Mouse (Mus musculus) heart, adult 2 months (tissue): Measurements from ENCODE around the gene Mob1b. TPM values are rescaled to one million over a fixed set of nuclear protein-coding genes. Genes with fewer than 3 reads are reported as not detected.

Experiments
- DNase-seq, 2 experiments: peaks; one replicate each; pipeline ENCODE4 v3.0.0; 2021
- H3K27ac ChIP-seq: fragments of 200-600 bp; 2 replicates; pipeline ENCODE4 v1.8.1; 2022
- H3K27me3 ChIP-seq: fragments of 200-500 bp; 2 replicates; pipeline ENCODE4 v1.6.1; 2012; ENCODE audit warnings: mild to moderate bottlenecking, low read length, inconsistent platforms, mixed read lengths; ENCODE audit not compliant: control insufficient read depth, insufficient read depth
- H3K36me3 ChIP-seq: fragments of 200-500 bp; 2 replicates; pipeline ENCODE4 v1.6.1; 2012; ENCODE audit warnings: low read length, inconsistent platforms; ENCODE audit not compliant: control insufficient read depth, insufficient read depth
- H3K4me1 ChIP-seq: fragments of 200-500 bp; 2 replicates; pipeline ENCODE4 v1.6.1; 2011; ENCODE audit warnings: low read length; ENCODE audit not compliant: control insufficient read depth, insufficient read depth
- H3K4me3 ChIP-seq: fragments of 200-600 bp; 2 replicates; pipeline ENCODE4 v1.8.1; 2022
- H3K79me2 ChIP-seq: fragments of 200-500 bp; replicated peaks from 2 replicates; pipeline ENCODE4 v1.6.1; 2012; ENCODE audit warnings: mild to moderate bottlenecking, inconsistent platforms, low read length, moderate library complexity, mixed read lengths; ENCODE audit not compliant: control insufficient read depth, insufficient read depth
- H3K9ac ChIP-seq: fragments of 200-500 bp; 2 replicates; pipeline ENCODE4 v1.6.1; 2012; ENCODE audit warnings: low read depth, mild to moderate bottlenecking, control low read depth, inconsistent platforms, low read length, mixed read lengths
- CTCF ChIP-seq: fragments of 200-600 bp; IDR thresholded peaks from 2 replicates; pipeline ENCODE4 v1.8.1; 2022; ENCODE audit warnings: antibody characterized with exemption, mild to moderate bottlenecking, moderate library complexity
- EP300 ChIP-seq: fragments of 200-500 bp; IDR thresholded peaks from 2 replicates; pipeline ENCODE4 v1.6.1; 2011; ENCODE audit warnings: low read depth, low read length, control low read depth; ENCODE audit not compliant: insufficient read depth
- POLR2A ChIP-seq: fragments of 200-500 bp; IDR thresholded peaks from 2 replicates; pipeline ENCODE4 v1.6.1; 2011; ENCODE audit warnings: mild to moderate bottlenecking, low read depth, low read length, control low read depth; ENCODE audit not compliant: insufficient read depth
- WGBS: fragments of 180-500 bp; shearing (Covaris S2); methylation state at CpG from one replicate; pipeline ENCODE4 v1.1.7; 2018; 5-methylcytosine and 5-hydroxymethylcytosine counted together
- intact Hi-C: fragments of 180-260 bp; cut with DNase I; formaldehyde crosslinking; loops from one replicate; pipeline ENCODE4 v1.15.1; 2025
- polyA plus RNA-seq: library from polyadenylated mRNA; depleted of rRNA; stranded (reverse); fragments of >200 nt; gene quantifications from 2 replicates; pipeline ENCODE4 v1.2.3, GENCODE M21; 2012
- total RNA-seq, 2 experiments: library from RNA; stranded (reverse); gene quantifications; 2 replicates each; pipeline ENCODE4 v1.2.3; 2021

Mob1b gene
- total and polyA plus RNA-seq, 3 experiments = 4.6 to 23.0 (median 18.1) TPM

- Histone ChIP-seq H3K27ac (no peak overlapping the region), H3K9ac (no peak overlapping the region), H3K4me1 (peaks cover 2% of the 10 kb centered on the region; the same call in 1 of the 2 replicates), H3K27me3 (no peaks in the 10 kb centered on the region), H3K79me2 (no peaks in the 10 kb centered on the region), H3K36me3 (no peaks in the 10 kb centered on the region), H3K4me3 (no peak overlapping the region)
- DNase-seq = no peak
- intact Hi-C loops = no loop called here
- TF ChIP-seq CTCF = no peak
- TF ChIP-seq POLR2A = no peak
- TF ChIP-seq EP300 = no peak
These were observed 9.5 kb upstream of the Mob1b start for GRCm38 (mm10) chr5:88711128-88711527.

- H3K27ac ChIP-seq = peak overlapping the region; percentile 72
- peak in 1 of 2 experiments; percentile 17 for DNase-seq
- H3K9ac ChIP-seq = no peak overlapping the region
- 34% methylated on average over 10 of the region's 10 CpGs for WGBS
- no peaks in the 10 kb centered on the region for H3K27me3 ChIP-seq
- peaks cover 2% of the 10 kb centered on the region; the same call in 1 of the 2 replicates for H3K4me1 ChIP-seq
- H3K36me3 ChIP-seq = no peaks in the 10 kb centered on the region
- TF ChIP-seq POLR2A (peak; percentile 44; the same call in 1 of the 2 replicates), EP300 (no peak), CTCF (no peak)
- H3K79me2 ChIP-seq = no peaks in the 10 kb centered on the region
- intact Hi-C loops = no loop called here
- H3K4me3 ChIP-seq = 0 out of 2 replicates have a peak overlapping the region, but pooled peaks have one; percentile 10
These were observed 8.9 kb upstream of the Mob1b start for GRCm38 (mm10) chr5:88711618-88712224.

- peaks cover 2% of the 10 kb centered on the region; the same call in 1 of the 2 replicates for H3K4me1 ChIP-seq
- no peak for TF ChIP-seq POLR2A
- TF ChIP-seq CTCF = no peak
- TF ChIP-seq EP300 = no peak
- no peak overlapping the region for H3K9ac ChIP-seq
- peak overlapping the region; percentile 72 for H3K27ac ChIP-seq
- H3K27me3 ChIP-seq = no peaks in the 10 kb centered on the region
- no peak overlapping the region for H3K4me3 ChIP-seq
- H3K36me3 ChIP-seq = no peaks in the 10 kb centered on the region
- H3K79me2 ChIP-seq = no peaks in the 10 kb centered on the region
- DNase-seq = no peak
- 53% methylated on average over 6 of the region's 6 CpGs for WGBS
- intact Hi-C loops = no loop called here
These were observed 8.3 kb upstream of the Mob1b start for GRCm38 (mm10) chr5:88712328-88712727.

- Histone ChIP-seq H3K4me1 (peaks cover 3% of the 10 kb centered on the region), H3K79me2 (peaks cover 8% of the 10 kb centered on the region), H3K36me3 (no peaks in the 10 kb centered on the region), H3K9ac (no peak overlapping the region), H3K27ac (no peak overlapping the region), H3K4me3 (no peak overlapping the region), H3K27me3 (no peaks in the 10 kb centered on the region)
- 80% methylated on average over 2 of the region's 2 CpGs for WGBS
- intact Hi-C loops = no loop called here
- TF ChIP-seq POLR2A (no peak), CTCF (no peak), EP300 (no peak)
- DNase-seq = no peak
These were observed 3.7 kb upstream of the Mob1b start for GRCm38 (mm10) chr5:88716983-88717382.

- no peak for DNase-seq
- TF ChIP-seq EP300 (no peak), CTCF (no peak)
- Histone ChIP-seq H3K27me3 (no peaks in the 10 kb centered on the region), H3K36me3 (peaks cover 15% of the 10 kb centered on the region), H3K27ac (peak overlapping the region; percentile 92), H3K4me3 (peak overlapping the region; percentile 95), H3K9ac (peak overlapping the region; percentile 94), H3K79me2 (peaks cover 10% of the 10 kb centered on the region), H3K4me1 (peaks cover 9% of the 10 kb centered on the region)
- under 1% methylated on average over 37 of the region's 38 CpGs for WGBS
- intact Hi-C loops = loop anchor here (2.0 kb wide), 2 partner anchors 44 to 156 kb away; partner anchors contain the start of genes Grsf1 and Rufy3
These were observed 384 bp downstream of the Mob1b start for GRCm38 (mm10) chr5:88721003-88721475.

- intact Hi-C loops = loop anchor here (2.0 kb wide), 2 partner anchors 45 to 157 kb away; partner anchors contain the start of genes Grsf1 and Rufy3
These were observed 1.0 kb downstream of the Mob1b start for GRCm38 (mm10) chr5:88721565-88722212.

More at GRCm38 (mm10) chr5:88721565-88722212, 1.0 kb downstream of the Mob1b start:
- Histone ChIP-seq H3K9ac (peak overlapping the region; percentile 94), H3K36me3 (peaks cover 16% of the 10 kb centered on the region), H3K27ac (peak overlapping the region; percentile 58), H3K4me3 (peak overlapping the region; percentile 95), H3K4me1 (peaks cover 9% of the 10 kb centered on the region), H3K27me3 (no peaks in the 10 kb centered on the region), H3K79me2 (peaks cover 10% of the 10 kb centered on the region)
- 2% methylated on average over 31 of the region's 31 CpGs for WGBS
- DNase-seq = peak; percentile 40 to 57
- no peak for TF ChIP-seq CTCF
- TF ChIP-seq EP300 = no peak
- TF ChIP-seq POLR2A = no peak
